Mouse (Mus musculus): ENCODE data around the gene Spcs1. TPM values are rescaled to one million over a fixed set of nuclear protein-coding genes. Genes with fewer than 3 reads are reported as not detected.

Gene Spcs1
- total and polyA plus RNA-seq, 3 experiments: 150 to 344 (median 181) TPM

- in situ Hi-C loops (cut with MboI; ENCODE audit: low pct_ligation_motif_present, low pct_unique_long_range_greater_than_20kb, low sequenced_read_pairs): no loop called here
- H3K9me3 ChIP-seq (replicated peaks; ENCODE audit: low read length): peaks cover 2% of the 10 kb centered on the region
- H3K27ac ChIP-seq (ENCODE audit: insufficient read depth, low read depth): no peak overlapping the region
- no peak for DNase-seq (ENCODE audit: extremely low read depth)
- no peak overlapping the region for H3K9ac ChIP-seq (ENCODE audit: insufficient read depth, low read depth)
- peaks cover 15% of the 10 kb centered on the region for H3K79me2 ChIP-seq (replicated peaks; ENCODE audit: control insufficient read depth, extremely low read depth, insufficient read depth, poor library complexity, severe bottlenecking)
- dilution Hi-C loops (cut with MboI; ENCODE audit: extremely low pct_ligation_motif_present, extremely low pct_unique_long_range_greater_than_20kb, low sequenced_read_pairs): no loop called here
- H3K4me2 ChIP-seq (ENCODE audit: insufficient read depth, low read depth, poor library complexity, severe bottlenecking): no peak overlapping the region
- H3K36me3 ChIP-seq (replicated peaks in 1 of 2; ENCODE audit: control insufficient read depth in 1 of 2, insufficient read depth in 1 of 2, low read length in 1 of 2): peaks cover 18 to 68% of the 10 kb centered on the region in 2 experiments
- H3K4me1 ChIP-seq (ENCODE audit: control insufficient read depth in 1 of 2, insufficient read depth in 2 of 2): peaks cover 0 to 31% of the 10 kb centered on the region in 2 experiments; a peak in 3 of 4 replicates
- H3K27me3 ChIP-seq (replicated peaks): no peaks in the 10 kb centered on the region
- H3K4me3 ChIP-seq (replicated peaks in 1 of 3; ENCODE audit: low read depth in 2 of 3, low read length in 2 of 3, poor library complexity in 1 of 3): no peak overlapping the region
- TF ChIP-seq UBTF (IDR thresholded peaks at IDR 0.05; ENCODE audit: low read depth, low read length) (no peak), JUND (conservative IDR thresholded peaks at IDR 0.05; ENCODE audit: low read depth, low read length) (peak; percentile 54), NELFE (IDR thresholded peaks at IDR 0.05; ENCODE audit: low read depth, low read length) (no peak), RAD21 (IDR thresholded peaks at IDR 0.05; ENCODE audit: low read depth, low read length) (peak; percentile 10), CTCF (conservative IDR thresholded peaks at IDR 0.05 in 1 of 2, IDR thresholded peaks at IDR 0.05 in 1 of 2; ENCODE audit: low read depth in 2 of 2, low read length in 2 of 2) (peak in 1 of 2 experiments; percentile 49; a peak in 3 of 4 replicates)
Observed at GRCm38 (mm10) chr14:31025785-31026184, 24.3 kb upstream of the Spcs1 start.

- Histone ChIP-seq H3K27me3 (replicated peaks) (no peaks in the 10 kb centered on the region), H3K4me2 (ENCODE audit: insufficient read depth, low read depth, poor library complexity, severe bottlenecking) (no peak overlapping the region), H3K79me2 (replicated peaks; ENCODE audit: control insufficient read depth, extremely low read depth, insufficient read depth, poor library complexity, severe bottlenecking) (peaks cover 37% of the 10 kb centered on the region), H3K27ac (ENCODE audit: insufficient read depth, low read depth) (no peak overlapping the region), H3K9ac (ENCODE audit: insufficient read depth, low read depth) (no peak overlapping the region), H3K36me3 (replicated peaks in 1 of 2; ENCODE audit: control insufficient read depth in 1 of 2, insufficient read depth in 1 of 2, low read length in 1 of 2) (peaks cover 13 to 48% of the 10 kb centered on the region in 2 experiments), H3K4me1 (ENCODE audit: control insufficient read depth in 1 of 2, insufficient read depth in 2 of 2) (peaks cover 2 to 38% of the 10 kb centered on the region in 2 experiments; a peak in 3 of 4 replicates), H3K4me3 (replicated peaks in 1 of 3; ENCODE audit: low read depth in 2 of 3, low read length in 2 of 3, poor library complexity in 1 of 3) (no peak overlapping the region), H3K9me3 (replicated peaks; ENCODE audit: low read length) (peaks cover 2% of the 10 kb centered on the region)
- DNase-seq (ENCODE audit: extremely low read depth): no peak
- in situ Hi-C loops (cut with MboI; ENCODE audit: low pct_ligation_motif_present, low pct_unique_long_range_greater_than_20kb, low sequenced_read_pairs): no loop called here
- dilution Hi-C loops (cut with MboI; ENCODE audit: extremely low pct_ligation_motif_present, extremely low pct_unique_long_range_greater_than_20kb, low sequenced_read_pairs): no loop called here
- TF ChIP-seq ZC3H11A (IDR thresholded peaks at IDR 0.05; ENCODE audit: low read depth, low read length) (no peak), POLR2AphosphoS2 (IDR thresholded peaks at IDR 0.05; ENCODE audit: low read depth, low read length) (no peak), MAZ (IDR thresholded peaks at IDR 0.05; ENCODE audit: low read depth, low read length) (no peak), CHD2 (IDR thresholded peaks at IDR 0.05; ENCODE audit: low read length) (no peak), UBTF (IDR thresholded peaks at IDR 0.05; ENCODE audit: low read depth, low read length) (no peak), PAX5 (IDR thresholded peaks at IDR 0.05; ENCODE audit: low read length) (no peak), POLR2A (IDR thresholded peaks at IDR 0.05; ENCODE audit: low read depth, low read length) (no peak), ZNF384 (IDR thresholded peaks at IDR 0.05; ENCODE audit: low read depth, low read length) (no peak), E2F4 (IDR thresholded peaks at IDR 0.05; ENCODE audit: insufficient replicate concordance, low read depth, low read length) (no peak), RCOR1 (conservative IDR thresholded peaks at IDR 0.05; ENCODE audit: low read depth, low read length) (no peak), GABPA (IDR thresholded peaks at IDR 0.05; ENCODE audit: insufficient replicate concordance, low read depth, low read length) (no peak), SIN3A (IDR thresholded peaks at IDR 0.05; ENCODE audit: low read length) (no peak), IRF4 (IDR thresholded peaks at IDR 0.05; ENCODE audit: low read depth, low read length) (0 out of 2 replicates have a peak, but pooled peaks have one; percentile 9), ZMIZ1 (IDR thresholded peaks at IDR 0.05; ENCODE audit: low read depth, low read length) (no peak), CHD1 (IDR thresholded peaks at IDR 0.05; ENCODE audit: low read depth, low read length) (no peak), JUND (conservative IDR thresholded peaks at IDR 0.05; ENCODE audit: low read depth, low read length) (no peak), NRF1 (IDR thresholded peaks at IDR 0.05; ENCODE audit: low read depth, low read length) (no peak), MAFK (IDR thresholded peaks at IDR 0.05; ENCODE audit: insufficient replicate concordance, low read length) (no peak), MAX (IDR thresholded peaks at IDR 0.05; ENCODE audit: low read length) (peak; percentile 66; the same call in 1 of the 2 replicates), USF2 (conservative IDR thresholded peaks at IDR 0.05; ENCODE audit: low read depth, low read length) (no peak), MYC (IDR thresholded peaks at IDR 0.05; ENCODE audit: low read depth, low read length) (peak; percentile 58), CTCF (conservative IDR thresholded peaks at IDR 0.05 in 1 of 2, IDR thresholded peaks at IDR 0.05 in 1 of 2; ENCODE audit: low read depth in 2 of 2, low read length in 2 of 2) (peak in 1 of 2 experiments; percentile 34; a peak in 2 of 4 replicates), NELFE (IDR thresholded peaks at IDR 0.05; ENCODE audit: low read depth, low read length) (no peak), SMC3 (IDR thresholded peaks at IDR 0.05; ENCODE audit: low read depth, low read length) (no peak), BHLHE40 (IDR thresholded peaks at IDR 0.05; ENCODE audit: low read depth, low read length) (no peak; the same call in 1 of the 2 replicates), MEF2A (IDR thresholded peaks at IDR 0.05; ENCODE audit: borderline replicate concordance, low read depth, low read length) (no peak), ELF1 (IDR thresholded peaks at IDR 0.05; ENCODE audit: low read depth, low read length) (no peak), HCFC1 (IDR thresholded peaks at IDR 0.05; ENCODE audit: low read depth, low read length) (no peak), TCF12 (IDR thresholded peaks at IDR 0.05; ENCODE audit: low read depth, low read length) (no peak), EP300 (IDR thresholded peaks at IDR 0.05; ENCODE audit: low read length) (no peak), MXI1 (IDR thresholded peaks at IDR 0.05; ENCODE audit: low read depth, low read length) (peak; percentile 55; the same call in 1 of the 2 replicates), TBP (conservative IDR thresholded peaks at IDR 0.05; ENCODE audit: low read depth, low read length) (no peak)
Observed at GRCm38 (mm10) chr14:31022579-31022978, 21.1 kb upstream of the Spcs1 start.

Measured in CH12.LX (cell line).